Mouse (Mus musculus) CD4-positive helper T cell, adult 2 months (primary cell): Measurements from ENCODE around the gene Olfr411.

Source experiments
- DNase-seq: peaks from one replicate; pipeline ENCODE4 v3.0.0-alpha.2; 2012; ENCODE audit warnings: low read depth, missing footprints, low spot score

Gene Olfr411

DNA sequence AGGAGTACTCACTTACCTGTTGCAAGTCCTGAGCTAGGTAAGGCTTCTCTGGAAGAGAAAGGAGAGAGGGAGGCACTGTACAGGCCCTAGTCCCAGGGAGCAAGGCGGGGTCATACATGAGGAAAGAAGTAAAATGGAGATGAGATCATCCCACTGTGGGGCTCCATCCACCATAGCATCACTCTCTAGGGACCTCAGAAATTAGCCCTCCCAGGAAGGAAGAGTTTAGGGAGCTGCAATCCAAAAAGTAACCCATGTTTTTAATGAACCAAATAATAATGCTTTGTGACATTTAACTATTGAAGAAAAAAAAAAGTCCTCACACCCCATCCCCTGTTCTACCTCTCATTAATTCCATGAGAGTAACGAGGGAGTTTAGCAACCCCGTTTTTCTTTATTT, at the start of gene Olfr411:
Olfr411 (minus strand) TSS at position 101 of the 400 bp plus-strand sequence.
- DNase-seq, result no peak

DNA sequence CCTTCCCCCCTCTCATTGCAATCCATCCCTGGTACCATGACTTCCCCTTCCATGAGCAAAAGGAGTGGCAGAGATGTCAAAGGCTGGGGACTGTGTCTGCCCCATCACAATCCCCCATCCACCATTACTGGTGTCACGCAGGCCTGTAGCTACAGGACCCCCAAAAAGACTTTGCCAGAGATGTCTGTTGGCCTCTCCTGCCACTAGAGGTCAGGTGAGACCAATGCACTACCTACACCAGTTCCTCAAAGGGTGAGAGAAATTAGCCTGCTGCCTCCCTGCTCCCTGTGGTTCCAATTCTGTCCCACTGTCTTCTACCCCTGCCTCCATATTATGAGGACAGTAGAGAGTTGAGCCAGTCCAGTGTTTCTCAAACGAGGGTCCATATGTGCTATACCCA, 49.7 kb upstream of the Olfr411 start:
- peak; percentile 27 for DNase-seq

DNA sequence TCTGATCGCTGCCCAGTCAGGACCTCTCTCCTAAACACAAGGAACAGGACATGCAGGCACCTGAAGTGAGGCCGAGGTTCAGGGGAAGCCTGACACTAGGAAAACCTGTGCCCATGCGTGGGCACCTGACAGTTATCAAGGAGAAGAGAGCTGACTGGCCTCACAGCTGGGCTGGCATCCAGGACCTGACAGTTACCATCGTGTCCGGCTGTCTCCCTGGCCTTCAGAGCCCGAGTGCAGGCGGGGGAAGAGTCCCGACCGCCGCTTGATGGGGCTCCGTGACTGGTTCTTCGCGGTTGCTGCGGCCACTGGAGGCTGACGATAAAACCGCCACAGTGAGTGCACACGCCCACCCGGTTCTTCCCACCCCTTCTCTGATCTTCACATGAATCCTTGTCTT, 43.1 kb upstream of the Olfr411 start:
- no peak for DNase-seq

DNA sequence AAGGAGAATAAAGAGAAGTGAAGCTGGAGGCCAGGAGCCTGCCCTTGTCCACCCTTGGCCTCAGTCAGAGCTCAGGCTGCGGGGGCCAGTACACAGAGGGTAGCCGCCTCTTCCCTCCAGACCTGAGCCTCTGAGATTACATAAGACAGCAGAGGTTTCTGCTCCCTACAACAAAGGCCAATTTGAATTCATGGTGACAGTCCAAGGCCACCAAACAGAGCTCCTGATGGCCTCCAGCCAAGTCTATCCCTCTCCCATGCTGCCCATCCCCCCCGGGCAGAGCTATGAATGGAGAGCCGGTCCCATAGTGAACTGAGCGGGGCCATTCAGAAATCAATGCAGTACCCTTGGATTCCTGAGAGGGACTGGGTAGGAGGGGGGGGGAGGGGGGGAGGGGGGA, 41.0 kb upstream of the Olfr411 start:
- no peak for DNase-seq

DNA sequence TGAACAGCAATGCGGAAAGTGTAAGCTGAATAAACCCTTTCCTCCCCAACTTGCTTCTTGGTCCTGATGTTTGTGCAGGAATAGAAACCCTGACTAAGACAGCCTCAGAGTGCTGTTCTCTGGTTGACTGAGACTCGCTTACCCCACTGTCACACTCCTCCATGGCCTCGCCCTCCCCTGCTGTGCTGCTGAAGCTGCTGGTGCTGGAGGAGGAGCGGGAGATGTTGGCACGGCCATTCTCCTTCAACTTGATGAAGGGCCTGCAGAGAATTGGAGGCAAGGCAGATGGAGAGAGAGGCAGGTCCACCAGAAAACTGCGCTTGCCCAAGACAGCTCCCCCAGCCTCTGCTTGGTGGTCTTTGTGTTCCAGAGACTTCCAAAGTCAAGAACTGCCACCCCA, 40.5 kb upstream of the Olfr411 start:
- DNase-seq, result no peak

DNA sequence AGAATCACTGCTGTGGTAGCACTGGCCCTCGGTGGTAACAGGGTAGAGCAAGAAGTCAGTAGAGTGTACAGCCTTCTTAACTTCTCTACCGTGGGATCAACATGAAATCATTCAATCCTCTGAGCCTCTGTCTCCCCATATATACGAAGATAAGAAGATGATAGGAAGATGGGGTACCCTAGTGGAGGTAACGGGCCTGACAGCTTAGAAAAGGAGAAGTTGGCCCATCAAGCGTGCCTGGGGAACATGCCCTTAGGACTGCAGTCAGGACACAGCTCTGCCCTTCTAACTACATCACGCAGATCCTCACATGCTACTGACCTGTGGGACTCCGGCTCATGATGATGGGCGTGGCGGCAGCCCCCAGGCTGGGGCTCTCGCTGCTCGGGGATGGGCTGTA, 39.4 kb upstream of the Olfr411 start:
- DNase-seq, result no peak

DNA sequence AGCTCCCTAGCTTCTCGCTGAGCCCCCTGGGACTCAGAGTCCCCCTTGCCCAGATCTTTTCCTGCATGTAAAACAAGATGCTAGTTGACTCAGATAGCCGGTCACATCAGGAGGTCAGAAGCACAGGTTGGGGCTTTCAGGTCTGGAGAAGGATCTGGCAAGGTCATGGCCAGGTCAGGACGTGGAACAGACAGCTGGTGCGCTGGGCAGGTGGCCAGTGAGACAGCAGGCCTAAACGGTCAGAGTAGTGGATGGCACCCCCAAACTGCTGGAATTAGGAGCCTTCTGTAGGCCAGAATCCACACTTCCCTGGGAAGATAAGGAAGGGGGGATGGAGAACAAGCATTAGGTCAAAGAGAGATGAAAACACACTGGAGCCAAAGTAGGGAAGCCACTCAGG, 34.8 kb upstream of the Olfr411 start:
- DNase-seq, result no peak

DNA sequence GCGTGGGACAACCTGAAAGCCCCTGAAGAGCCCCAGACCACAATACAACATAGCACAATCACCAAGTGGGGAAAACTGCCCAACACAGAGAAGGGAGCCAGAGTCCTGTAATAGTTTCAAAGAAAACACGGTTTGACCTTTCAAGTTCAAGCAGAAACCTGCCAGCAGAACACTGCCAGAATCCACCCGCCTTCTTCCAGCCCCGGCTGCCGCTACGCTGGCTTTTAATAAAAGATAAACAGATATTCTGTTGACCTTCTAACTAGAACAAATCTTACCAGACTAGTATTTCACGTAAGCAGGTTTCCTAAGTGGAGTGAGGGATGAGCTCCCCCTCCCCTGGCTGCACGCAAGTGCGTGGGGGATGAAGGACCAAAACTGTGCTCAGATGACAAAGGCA, 33.2 kb upstream of the Olfr411 start:
- no peak for DNase-seq

DNA sequence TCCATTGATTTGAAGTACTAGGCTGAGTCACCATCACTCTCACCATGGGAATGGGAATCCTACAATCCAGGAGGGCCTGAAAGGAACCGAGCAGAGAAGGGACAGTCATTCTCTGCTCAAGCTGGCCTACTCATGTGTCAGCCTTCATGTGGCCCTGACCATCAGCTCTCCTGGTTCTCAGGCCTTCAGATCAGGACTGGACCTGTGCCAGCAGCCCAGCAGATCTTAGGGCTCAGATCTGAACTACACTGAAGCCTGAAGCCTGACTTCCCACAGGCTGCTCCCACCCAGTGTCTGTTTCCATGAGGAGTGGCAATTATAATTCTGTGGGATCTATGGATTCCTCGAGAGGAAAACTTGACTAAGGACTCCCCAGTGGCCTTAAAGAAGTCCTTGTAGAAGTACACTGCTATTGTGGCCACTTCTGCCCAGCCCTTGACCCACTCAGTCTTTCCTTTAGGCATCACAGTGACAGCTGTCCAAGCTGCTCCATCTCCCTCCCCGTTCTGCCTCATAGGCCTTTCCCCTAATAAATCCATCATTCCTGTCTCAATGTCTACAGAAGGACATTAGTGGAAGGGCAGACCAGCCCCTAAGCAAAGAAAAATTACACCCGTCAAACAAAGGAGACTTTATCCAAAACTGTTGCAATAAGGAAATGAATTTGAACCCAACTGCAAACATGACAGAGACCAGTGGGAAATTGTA, 26.9 kb upstream of the Olfr411 start:
- DNase-seq, result no peak

DNA sequence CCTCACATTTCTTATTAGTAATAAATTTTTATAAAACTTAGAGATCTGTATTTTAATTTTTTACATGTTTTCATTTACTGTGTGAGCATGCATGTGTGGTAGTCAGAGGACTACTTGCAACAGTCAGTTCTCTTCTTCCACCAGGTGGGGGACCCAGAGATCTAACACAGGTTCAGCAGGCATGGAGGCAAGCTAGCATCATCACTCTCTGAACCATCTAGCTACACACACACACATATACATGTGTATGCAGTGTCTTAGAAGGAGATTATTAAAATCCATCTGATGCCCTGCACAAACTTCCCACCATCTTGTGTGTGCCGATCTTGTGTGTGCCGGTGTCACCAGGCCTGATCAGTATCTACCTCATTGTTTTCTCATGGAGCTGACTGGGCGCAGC, 24.4 kb upstream of the Olfr411 start:
- peak; percentile 45 for DNase-seq

DNA sequence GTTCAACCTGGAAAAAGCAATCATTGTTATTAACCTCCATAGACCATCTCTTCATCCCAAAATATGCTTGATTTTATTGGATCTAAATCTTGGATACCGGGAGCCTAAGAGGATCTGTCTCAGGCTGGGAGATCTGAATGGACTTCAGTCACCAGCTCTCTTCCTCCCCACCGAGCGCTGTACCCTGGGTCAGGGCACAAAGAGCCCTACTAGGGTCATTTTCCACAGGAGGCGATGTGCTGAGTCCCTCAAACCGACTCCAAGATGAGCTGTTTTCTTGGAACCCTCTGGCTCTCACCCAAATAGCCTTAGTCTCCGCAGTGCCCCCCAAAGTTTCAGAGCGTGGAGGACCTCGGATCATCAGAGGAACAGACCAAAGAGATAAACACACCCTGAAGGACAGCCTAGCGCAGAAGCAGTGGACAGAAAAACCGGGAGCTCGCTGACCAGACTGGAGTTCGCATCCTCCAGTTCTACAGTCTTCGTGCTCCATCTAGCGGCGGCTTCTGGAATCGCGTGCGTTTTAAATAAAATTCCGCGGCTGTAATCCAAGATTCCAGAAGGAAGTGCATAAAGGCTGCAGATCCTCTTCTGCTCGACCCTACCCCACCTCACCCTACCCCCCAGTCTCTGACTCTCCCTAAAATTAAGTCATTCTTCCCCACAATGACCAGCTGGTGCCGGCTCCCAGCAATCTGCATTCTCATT, 19.1 kb upstream of the Olfr411 start:
- DNase-seq, result peak; percentile 45

DNA sequence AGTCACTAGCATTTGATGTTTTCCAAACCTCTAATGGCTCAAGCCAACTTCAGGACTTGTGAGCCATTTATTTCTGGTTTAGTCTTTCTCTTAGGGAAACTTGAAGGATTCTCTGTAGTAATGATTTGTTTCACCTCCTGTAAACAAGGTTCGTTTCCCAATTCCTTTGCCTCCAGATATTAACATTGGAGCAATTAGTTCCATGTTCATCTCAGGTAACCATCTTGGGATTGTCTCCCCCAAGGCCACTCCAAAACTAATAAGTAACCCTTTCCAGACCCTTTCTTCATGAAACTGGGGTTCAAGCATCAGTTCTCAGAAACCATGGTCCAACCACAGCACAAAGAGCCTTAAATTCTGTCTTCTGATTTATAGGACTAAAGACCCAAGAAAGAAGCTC, 9.3 kb upstream of the Olfr411 start, which contains the start of gene Olfr412:
Olfr412 (plus strand) TSS at position 301 of the 400 bp plus-strand sequence.
- no peak for DNase-seq

DNA sequence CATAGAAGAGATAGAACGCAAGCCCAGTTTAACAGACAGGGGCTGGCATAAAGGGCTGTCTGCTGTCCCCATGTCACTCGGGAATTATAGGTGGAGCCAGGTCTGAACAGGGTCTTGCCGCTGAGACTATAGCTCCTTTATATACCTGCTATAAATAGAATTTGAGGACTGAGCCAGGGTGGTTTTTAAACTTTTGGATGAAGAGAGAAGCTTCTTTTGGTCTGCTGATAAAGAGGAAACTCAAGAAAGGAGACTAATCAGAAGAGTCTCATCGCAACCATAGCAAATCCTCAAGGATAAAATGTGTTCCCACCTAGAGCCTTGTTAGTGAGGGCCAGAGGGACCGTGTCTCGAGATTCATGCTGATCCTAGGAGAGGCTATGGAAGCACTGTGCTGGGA, 14.5 kb downstream of the Olfr411 start, which contains the start of gene Olfr410:
Olfr410 (minus strand) TSS at position 101 of the 400 bp plus-strand sequence.
- no peak for DNase-seq

DNA sequence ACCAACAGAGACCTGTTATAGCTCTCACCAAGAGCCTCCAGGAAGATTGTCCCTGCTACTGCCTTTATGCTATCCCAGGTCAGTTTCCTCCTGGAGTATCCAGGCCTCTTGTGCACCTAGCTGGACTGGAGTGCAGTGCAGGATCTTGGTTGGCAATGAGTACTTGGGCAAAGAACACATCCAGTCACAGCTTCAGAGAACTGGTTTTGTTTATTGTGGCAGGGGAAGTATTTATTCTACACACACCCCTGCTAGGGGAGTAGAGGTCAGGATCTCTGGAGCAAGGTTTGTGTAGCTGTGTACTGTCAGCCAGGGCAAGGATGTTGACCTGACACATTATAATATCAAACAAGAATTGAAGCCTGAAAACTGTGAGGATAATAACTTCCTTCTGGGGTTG, 23.7 kb downstream of the Olfr411 start:
- DNase-seq, result no peak

DNA sequence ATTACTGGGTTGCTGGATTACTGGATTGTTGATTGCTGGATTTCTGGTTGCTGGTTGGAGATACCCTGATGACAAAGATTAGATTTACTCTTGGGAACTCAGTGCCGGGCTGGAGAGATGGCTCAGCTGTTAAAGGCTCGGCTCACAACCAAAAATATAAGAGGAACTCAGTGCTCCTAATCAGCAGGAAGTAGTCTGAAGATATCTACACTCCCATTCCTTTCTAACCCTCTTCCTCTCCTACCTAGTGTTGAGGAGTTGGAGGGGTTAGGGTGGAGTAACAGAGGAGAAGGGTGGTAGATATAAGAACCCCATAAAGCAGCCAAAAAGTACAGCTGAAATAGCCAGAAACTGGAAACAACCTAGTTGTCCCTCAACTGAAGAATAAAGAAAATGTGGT, 26.4 kb downstream of the Olfr411 start:
- DNase-seq, result no peak
